Mouse (Mus musculus) ES-Bruce4 (cell line): ENCODE measurements around the gene Olfr171.

ENCODE experiments used
- CTCF ChIP-seq: IDR thresholded peaks from one replicate; pipeline ENCODE4 v1.8.1; 2011; ENCODE audit warnings: low read depth, low read length
- POLR2A ChIP-seq: IDR thresholded peaks from one replicate; pipeline ENCODE4 v1.8.1; 2011; ENCODE audit warnings: low read length; ENCODE audit not compliant: insufficient read depth

DNA sequence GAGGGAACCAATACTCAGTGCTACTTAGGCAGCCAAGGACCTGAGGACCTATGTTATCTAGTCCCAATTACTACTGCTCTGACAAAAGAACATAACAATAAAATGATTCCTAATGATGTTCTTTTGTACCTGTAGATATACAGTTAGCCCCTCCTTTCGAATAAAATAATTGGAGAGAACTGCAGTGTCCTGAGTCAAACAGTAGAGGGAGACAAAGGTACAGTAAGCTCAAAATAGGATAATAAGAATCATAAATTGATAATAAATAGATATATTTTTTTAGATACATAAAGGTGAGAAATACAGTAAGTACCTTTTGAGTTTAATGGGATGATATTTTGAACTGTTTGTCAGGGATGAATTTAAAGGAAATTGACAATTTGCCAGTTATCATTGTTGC, 36.6 kb upstream of the Olfr171 start:
- TF ChIP-seq POLR2A (no peak), CTCF (no peak)
